Mouse (Mus musculus) colon, adult 2 months (tissue): ENCODE results near the gene Gm28557. TPM values are rescaled to one million over a fixed set of nuclear protein-coding genes. Genes with fewer than 3 reads are reported as not detected.

Source experiments
- polyA plus RNA-seq: library from polyadenylated mRNA; depleted of rRNA; stranded (reverse); fragments of >200 nt; gene quantifications from 2 replicates; pipeline ENCODE4 v1.2.3, GENCODE M21; 2012; rRNA removed

The Gm28557 gene
- polyA plus RNA-seq = 1.6 and 1.7 TPM in 2 replicates

DNA sequence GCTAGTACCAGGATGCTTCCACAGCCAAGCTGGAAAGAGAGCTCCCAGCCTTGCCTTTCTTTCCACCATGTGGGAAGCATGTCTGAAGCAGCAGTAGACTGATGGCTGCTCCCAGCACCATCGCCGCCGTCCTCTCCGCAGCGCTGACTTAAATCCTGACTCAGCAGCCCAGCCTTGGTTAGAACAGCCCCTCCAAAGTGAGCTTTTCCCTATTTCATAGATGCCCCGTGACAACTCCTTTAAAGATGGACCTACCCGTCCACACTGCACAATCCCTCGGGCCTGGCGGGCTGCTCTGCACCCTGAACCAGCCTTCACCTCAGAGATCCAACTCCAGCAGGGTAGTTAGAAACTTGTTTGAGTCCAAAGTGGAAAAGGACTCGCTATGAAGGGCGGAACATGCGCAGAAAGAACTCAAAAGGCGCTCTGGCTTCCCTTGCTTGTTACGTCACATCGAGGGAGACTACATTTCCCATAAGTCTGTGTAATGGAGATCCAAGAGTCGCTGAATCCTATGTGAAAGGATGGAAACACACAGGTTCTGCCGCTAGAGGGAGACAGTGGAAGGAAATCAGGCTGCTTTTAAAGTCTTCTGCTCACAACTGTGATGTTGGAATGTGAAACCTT, at the start of gene Gm28557:
Gene Gm28557 (minus strand): TSS at position 411 of the 627 bp plus-strand sequence.

GRCm38 (mm10) chr13:67121360-67121759, 13.0 kb upstream of the Gm28557 start, which contains the start of gene Zfp759:
Zfp759 (plus strand) TSS chr13:67121660.

GRCm38 (mm10) chr13:67116163-67116562, 7.8 kb upstream of the Gm28557 start, which contains the start of gene Rslcan18:
Rslcan18 (minus strand) TSS chr13:67116263.

DNA sequence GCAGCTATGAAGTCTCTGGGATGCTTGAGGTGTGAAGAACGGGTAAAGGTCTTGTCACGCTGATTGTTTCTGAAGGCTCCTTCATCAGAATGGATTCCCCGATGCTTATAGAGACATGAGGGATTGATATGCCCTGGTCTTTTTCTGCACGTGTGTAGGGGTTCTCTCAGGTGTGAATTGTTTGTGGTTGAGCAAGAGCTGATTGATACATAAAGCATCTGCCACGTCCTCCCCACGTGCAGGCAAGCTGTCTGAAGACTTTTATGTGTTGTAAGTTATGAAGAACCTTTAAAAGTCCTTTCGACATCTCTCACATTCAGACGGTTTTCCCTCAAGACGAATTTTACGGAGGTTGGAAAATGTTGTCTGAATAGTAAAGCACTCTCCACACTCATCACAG, 10.5 kb downstream of the Gm28557 start, which contains the start of gene Zfp708:
Gene Zfp708 (minus strand): TSS at position 101 of the 400 bp plus-strand sequence.

DNA sequence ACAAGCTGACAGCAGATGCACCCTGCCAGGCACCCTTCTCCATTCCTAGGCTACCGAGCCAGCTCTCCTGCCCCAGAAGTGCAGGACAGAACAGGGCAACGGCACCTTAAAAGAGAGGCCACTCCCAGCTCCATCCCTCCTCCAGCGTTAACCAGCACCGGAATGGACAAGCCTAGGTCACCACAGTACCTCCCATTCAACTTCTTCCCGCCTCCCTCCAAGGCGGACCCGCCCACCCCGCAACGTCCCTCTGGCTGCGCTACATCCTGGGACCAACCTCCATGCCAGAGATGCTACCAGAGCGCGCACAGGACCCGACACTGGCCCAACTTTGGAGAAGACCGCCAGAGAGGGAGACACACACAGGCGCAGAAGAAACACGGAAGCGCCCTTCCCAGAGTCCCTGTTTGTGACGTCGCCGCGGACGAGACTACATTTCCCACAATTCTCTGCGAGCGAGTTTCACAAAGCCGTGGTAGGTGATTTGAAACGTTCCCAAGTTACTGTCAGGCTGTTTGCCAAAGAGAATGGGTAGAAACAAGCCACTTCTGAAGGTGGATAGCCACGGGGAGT, 47.5 kb downstream of the Gm28557 start, which contains the start of gene Zfp712:
Gene Zfp712 (minus strand): TSS at position 385 of the 573 bp plus-strand sequence.

Other genes with a start within 250 kb of the Gm28557 start
- gene Gm10767, start 203.7 kb downstream of the Gm28557 start, polyA plus RNA-seq = 0.23 and 0.41 TPM in 2 replicates
- 0.07 TPM in 2 replicates for gene Zfp712, start 47.4 kb downstream of the Gm28557 start, polyA plus RNA-seq
- gene Zfp708, start 10.6 kb downstream of the Gm28557 start, polyA plus RNA-seq = 0.07 TPM in 1 of 2 replicates, not detected in the other
- 0.05 TPM in 1 of 2 replicates, not detected in the other for gene Rslcan18, start 7.7 kb upstream of the Gm28557 start, polyA plus RNA-seq
- gene Zfp759, start 13.1 kb upstream of the Gm28557 start, polyA plus RNA-seq = 0.16 TPM in 2 replicates
- gene Rsl1, start 64.6 kb upstream of the Gm28557 start, polyA plus RNA-seq = 0.31 and 1.3 TPM in 2 replicates
- 0.05 and 0.17 TPM in 2 replicates for gene Zfp455, start 85.9 kb upstream of the Gm28557 start, polyA plus RNA-seq
- 0.23 and 0.35 TPM in 2 replicates for gene Zfp458, start 169.9 kb upstream of the Gm28557 start, polyA plus RNA-seq
- gene Zfp457, start 197.9 kb upstream of the Gm28557 start, polyA plus RNA-seq = 0.97 and 1.0 TPM in 2 replicates
- 0.31 TPM in 2 replicates for gene Zfp595, start 224.0 kb upstream of the Gm28557 start, polyA plus RNA-seq